Mouse (Mus musculus) ovary, postnatal 10 days (tissue): ENCODE measurements around the gene Pemt.

Experiments used
- DNase-seq: peaks from one replicate; pipeline ENCODE4 v3.0.0; 2022; ENCODE audit warnings: low spot score

The Pemt gene

DNA sequence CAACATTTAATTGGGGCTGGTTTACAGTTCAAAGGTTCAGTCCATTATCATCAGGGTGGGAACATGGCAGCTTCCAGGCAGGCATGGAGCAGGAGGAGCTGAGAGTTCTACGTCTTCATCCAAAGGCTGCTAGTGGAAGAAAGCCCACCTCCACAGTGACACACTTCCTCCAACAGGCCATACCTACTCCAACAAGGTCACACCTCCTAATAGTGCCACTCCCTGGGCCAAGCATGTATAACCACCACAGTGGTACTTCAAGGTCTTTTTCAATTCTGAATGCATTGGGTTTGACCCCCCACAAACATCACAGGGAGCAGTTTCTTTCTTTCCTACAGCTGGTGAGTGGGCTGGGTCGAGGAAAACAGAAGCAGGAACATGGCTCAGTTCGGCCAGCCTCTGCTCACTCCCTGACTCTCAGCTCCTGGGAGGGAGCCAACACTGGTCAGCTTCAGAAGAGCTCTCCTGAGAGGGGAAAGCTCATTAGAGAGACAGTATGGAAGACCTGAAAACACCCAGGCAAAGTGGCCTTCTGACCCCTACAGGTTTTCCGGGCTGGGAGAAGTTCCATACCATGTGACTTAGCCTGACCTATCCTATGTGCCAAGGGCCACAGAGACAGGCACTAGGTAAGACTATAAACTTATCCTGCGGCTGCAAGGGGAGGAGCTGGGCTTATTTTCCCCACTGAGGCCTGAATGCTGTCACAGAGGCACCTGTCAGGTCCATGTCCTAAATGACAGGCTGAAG, 44.9 kb downstream of the Pemt start:
- DNase-seq = no peak

DNA sequence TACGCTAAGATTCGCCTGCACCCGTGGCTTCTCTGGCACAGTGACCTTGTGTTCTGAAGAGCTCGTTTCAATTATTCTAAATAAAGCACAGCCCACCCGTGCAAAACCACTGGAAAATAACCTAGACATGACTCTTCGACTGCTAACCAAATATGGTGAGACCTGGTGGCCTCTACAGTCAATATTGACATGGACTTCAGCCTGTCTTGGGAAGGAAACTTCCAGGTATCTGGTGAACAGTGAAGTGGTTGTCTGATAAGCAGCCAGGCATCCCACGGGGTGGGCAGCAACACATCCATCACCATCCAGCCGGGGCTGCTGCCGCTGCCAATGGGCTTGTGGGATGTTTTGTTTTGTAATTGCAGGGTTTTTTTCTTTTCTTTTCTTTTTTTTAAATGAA, 52.0 kb downstream of the Pemt start:
- no peak for DNase-seq

GRCm38 (mm10) chr11:59991365-59991764, 54.9 kb downstream of the Pemt start:
- DNase-seq = no peak

GRCm38 (mm10) chr11:59989406-59989805, 56.9 kb downstream of the Pemt start:
- no peak for DNase-seq

DNA sequence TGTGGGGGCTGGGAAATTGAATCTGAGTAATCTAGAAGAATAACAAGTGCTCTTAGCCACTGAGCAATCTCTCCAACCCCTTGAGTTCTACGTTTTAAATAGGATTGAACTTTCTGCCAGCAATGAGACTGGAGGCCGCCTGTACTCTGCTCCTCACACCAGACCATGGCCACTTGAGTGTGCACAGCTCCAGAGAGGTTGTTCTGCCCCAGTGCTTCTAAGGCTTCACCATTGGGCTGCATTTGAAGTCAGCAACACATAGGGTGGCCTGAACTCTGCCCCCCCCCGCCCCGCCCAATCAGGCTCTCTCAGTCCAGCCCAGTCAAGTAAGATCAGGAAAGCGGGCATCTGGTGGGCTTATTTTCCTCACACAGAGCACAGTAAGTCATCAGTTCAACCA, 68.5 kb downstream of the Pemt start:
- DNase-seq = no peak

GRCm38 (mm10) chr11:59975241-59975640, 71.0 kb downstream of the Pemt start:
- no peak for DNase-seq

DNA sequence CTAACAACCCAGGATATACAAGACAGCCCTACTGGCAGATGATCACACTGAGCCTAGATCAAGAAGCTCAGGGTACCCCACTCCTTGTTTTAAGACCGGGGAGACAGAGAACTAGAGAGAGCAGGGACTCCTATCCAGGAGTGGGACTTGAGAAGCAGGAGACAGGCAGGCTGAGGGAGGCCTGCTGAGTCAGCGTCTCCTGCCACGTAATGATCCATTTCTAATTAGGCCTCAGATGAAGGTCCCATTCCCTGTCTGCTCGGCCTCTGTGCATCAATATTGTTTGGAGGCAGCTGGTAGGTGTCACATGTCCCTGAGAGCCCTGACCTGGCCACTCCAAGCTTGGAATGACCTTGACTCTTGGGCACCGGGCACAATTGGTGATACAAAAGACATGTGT, 72.9 kb downstream of the Pemt start:
- no peak for DNase-seq

DNA sequence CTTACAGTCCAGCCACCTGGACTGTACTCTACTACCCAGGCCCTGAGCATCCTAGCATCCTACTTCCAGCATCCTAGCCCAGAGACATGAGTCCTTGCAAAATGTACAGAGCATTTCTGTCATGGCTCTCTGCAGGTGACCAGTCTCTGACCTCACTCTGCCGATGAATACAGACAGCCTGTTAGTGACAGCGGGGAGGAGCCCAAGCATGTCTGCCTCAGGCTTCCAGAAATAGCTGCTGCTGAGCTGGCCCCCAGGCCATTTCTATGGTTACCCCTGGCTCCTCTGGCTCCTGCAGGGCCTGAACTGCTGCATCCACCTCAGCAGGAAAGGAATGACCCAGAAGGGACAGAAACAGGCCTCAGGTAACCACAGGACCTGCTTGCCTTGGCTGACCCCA, 74.6 kb downstream of the Pemt start:
- DNase-seq = no peak

- no peak for DNase-seq
These were observed 75.5 kb downstream of the Pemt start for GRCm38 (mm10) chr11:59970780-59971179.

DNA sequence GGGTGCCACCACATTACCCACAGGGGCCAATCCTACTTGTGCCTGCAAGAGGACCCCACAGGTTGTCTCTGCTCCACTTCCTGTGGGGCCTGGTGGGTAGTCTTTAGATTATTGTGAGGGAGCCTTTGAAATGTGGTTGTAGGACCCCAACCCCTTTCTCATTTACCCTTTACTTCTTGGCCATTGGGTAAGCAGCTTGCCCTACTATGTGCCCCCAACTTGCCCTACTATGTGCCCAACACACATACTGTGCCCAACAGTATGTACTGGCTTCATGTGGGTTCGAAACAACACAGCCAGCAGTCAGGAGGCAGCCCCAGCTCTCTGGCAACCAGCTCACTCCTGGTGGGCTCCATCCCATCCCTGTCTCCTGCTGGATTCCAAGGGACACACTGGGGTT, 78.5 kb downstream of the Pemt start:
- DNase-seq = no peak

GRCm38 (mm10) chr11:59966102-59966483, 80.2 kb downstream of the Pemt start:
- no peak for DNase-seq

- DNase-seq = peak; percentile 62
These were observed 80.8 kb downstream of the Pemt start for GRCm38 (mm10) chr11:59965227-59966101.

- peak; percentile 61 for DNase-seq
These were observed 81.5 kb downstream of the Pemt start, which contains the start of gene Rasd1 for GRCm38 (mm10) chr11:59964818-59965217. TSS of gene Rasd1 (minus strand) at chr11:59964944.

DNA sequence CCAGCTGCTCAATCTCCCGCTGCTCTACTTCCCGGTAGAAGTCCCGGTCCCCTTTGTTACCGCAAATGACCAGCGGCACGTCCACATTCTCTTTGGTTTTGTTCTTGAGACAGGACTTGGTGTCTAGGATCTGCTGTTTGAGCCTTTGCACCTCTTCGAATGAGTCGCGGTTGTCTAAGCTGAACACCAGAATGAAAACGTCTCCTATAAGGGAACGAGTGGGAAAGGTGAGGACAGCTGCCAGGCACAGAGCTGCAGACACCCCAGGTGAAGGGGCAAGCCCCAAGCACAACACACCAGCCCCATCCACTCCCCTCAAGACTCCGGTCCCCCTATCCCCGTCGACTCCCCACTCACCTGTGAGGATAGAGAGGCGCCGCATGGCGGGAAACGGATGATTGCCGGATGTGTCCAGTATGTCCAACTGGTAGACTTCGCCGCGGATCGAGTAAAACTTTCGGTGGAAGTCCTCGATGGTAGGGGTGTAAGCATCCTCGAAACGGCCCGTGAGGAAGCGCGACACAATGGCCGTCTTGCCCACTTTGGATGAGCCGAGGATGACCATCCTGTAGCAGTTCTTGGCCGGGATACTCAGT, 82.0 kb downstream of the Pemt start:
- DNase-seq = no peak

GRCm38 (mm10) chr11:59963364-59964162, 82.7 kb downstream of the Pemt start:
- no peak for DNase-seq

DNA sequence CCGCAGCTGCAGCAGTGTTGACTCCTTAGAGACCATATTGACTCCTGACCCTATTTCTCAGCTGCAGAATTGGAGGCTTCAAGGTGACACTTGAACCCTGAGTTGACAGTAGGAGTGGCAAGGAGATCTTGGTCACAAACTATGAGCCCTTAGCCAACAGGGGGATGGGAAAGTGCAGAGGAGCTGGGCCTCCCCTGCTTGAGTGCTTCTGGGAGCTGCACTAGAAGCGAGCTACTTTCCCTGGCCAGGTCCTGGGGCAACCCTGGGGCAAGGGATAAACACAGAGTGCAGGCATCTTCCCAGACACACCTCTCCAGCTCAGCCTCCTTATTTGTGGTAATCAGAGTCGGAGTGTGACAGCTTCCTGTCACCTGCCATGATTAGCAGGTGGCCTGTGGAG, 83.7 kb downstream of the Pemt start:
- DNase-seq = no peak

DNA sequence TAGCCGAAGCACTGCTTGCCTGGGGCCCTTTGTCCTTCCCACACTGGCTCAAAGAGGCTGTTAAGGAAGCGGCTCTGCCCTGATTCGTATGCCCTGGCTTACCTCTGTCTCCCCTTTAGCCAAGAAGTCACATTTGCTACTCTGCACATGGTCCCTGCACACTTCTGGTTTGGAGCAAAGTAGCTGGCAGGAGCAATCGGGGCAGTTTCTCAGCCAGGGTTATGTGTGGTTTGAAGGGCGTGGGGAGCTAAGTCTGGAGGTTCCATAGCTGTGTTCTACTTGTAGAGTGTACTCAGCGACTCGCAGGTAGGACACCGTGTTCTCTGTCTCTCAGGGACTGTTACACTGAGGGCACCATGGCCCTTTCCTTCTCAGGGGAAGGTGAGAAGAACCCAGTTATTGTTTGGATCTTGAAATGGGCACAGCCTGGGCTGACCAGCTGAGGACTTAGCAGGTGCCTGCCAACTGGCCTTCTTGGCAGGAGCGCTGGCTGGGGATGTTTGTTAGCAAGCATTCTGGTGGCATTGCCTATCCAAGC, 84.9 kb downstream of the Pemt start:
- no peak for DNase-seq

DNA sequence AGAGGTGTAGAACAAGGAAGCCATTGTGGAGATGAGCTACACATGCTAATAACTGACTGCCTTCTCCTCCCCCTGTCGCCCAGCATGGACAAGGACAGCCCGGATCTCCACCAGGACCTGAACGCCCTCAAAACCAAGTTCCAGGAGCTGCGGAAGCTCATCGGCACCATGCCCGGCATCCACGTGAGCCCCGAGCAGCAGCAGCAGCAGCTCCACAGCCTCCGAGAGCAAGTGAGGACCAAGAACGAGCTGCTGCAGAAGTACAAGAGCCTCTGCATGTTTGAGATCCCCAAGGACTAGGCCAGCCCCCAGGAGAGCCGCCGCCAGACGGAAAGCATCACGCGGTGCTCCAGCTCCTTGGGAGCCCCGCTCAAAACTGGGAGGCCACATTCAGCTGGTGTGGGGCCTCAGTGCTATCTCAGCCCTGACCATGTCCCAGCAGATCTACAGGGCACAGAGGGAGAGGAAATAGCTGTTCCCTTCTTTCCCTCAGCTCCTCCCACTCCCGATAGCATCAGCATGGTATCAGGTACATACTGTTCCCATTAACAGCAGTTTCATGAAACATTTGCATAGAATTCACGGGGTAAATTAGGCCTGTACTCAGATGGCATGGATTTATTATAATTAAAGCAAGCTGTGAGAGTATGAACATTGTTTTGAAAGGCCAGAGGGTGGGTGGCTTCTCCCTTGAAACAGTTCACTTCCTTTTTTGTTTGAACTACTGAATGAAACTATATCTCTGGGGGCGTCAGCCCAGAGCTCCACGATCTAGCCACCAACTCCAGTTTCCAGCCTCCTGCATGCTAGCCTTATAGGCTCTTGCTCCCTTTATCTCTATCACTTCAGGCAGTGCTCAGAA, 85.6 kb downstream of the Pemt start:
- DNase-seq = no peak

DNA sequence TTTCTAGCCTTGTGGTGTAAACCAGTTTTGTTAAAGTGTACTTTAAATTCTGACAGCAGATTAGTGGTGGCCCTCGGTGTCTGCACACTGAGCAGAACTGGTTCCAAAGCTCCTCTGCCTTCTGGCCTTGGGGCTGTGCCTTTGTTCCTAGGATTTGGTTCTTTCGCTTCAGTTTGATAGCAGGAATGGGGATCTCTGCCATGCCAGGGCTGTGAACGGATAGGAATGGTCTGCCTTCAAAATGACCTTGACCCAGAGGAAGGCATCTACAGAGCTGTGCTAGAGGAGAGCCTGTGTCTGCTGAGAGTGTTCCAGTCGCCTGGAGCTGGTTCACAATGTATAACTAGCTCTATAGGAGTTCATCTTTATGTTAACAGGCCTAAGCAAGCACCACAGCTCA, 86.8 kb downstream of the Pemt start:
- no peak for DNase-seq

DNA sequence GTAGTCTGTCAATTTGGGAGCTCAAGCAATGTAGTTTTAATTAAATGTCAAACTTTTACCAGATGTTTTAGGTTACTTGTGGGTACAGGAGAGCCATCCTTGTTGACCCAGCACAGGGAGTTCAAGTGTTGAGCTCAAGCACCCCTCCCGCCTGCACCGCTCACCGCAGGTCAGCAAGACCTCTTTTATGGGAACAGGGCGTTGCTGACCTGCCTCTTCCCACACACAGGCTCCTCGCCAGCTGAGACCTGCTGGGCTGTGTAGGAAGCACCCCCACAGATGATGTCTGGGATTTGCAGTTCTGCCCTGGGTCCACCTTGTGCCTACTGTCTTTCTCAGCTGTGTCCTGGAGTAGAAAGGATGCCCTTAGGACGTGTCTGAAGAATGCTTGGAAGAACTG, 89.5 kb downstream of the Pemt start:
- no peak for DNase-seq

- no peak for DNase-seq
These were observed 93.4 kb downstream of the Pemt start for GRCm38 (mm10) chr11:59952892-59953291.
